19 mouse cellular contexts compared by ENCODE assay signal in the genomic region with DNA sequence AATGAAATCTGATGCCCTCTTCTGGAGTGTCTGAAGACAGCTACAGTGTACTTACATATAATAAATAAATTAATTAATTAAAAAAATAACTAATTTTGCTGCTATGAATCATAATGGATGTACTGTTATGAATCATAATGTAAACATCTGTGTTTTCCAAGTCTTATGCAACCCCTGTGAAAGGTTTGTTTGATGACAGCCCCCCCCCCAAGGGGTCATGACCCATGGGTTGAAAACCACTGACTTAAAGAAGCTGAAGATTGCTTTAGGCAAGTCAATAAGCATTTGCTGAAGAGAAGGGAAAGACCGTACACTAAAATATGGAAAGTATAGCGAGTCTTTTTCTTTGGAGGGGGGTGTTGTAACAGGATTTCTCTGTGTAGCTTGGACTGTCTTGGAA.
"Had no signal": no experiment of that assay in that cellular context is flagged by ENCODE, and none has a peak within 500 bp of the region (broad histone marks: within the 10 kb centered on the region; RNA-seq: fewer than 3 reads in every experiment).

No protein-coding gene starts in this region.

- H3K27me3 ChIP-seq: liver, embryonic 15.5 days; lung, embryonic 15.5 days; megakaryocyte, embryonic 14.5 days; midbrain, embryonic 13.5 days; midbrain, embryonic 15.5 days; neural tube, embryonic 13.5 days; neural tube, embryonic 15.5 days had no signal

- DNase-seq: liver, postnatal 0 days; lung, adult 2 months; lung, postnatal 10 days; retina, postnatal 1 day; right cerebral cortex, adult 18-20 months; right cerebral cortex, postnatal 25 days; right cerebral cortex, postnatal 4 days; spleen, adult 18-20 months; thymus, adult 18-20 months; thymus, postnatal 14 days; thymus, postnatal 36 days had no signal

- H3K4me3 ChIP-seq: liver, embryonic 15.5 days; lung, embryonic 15.5 days; megakaryocyte, embryonic 14.5 days; midbrain, embryonic 13.5 days; midbrain, embryonic 15.5 days; neural tube, embryonic 13.5 days; neural tube, embryonic 15.5 days had no signal

- H3K4me2 ChIP-seq: liver, embryonic 15.5 days; lung, embryonic 15.5 days; midbrain, embryonic 11.5 days; midbrain, embryonic 13.5 days; midbrain, embryonic 15.5 days; neural tube, embryonic 13.5 days; neural tube, embryonic 15.5 days had no signal

- H3K36me3 ChIP-seq: liver, embryonic 15.5 days; lung, embryonic 15.5 days; midbrain, embryonic 13.5 days; midbrain, embryonic 15.5 days; neural tube, embryonic 13.5 days; neural tube, embryonic 15.5 days had no signal
